Mouse (Mus musculus) bone marrow macrophage, adult 2 months (primary cell): ENCODE measurements at regions not wholly inside any gene's neighbourhood (a gene's known extent, or its start where the extent isn't known, plus 50 kb on each side); places are given as distances from the start of the nearest gene placed in this dataset.

Experiments used
- CTCF ChIP-seq: IDR thresholded peaks from 2 replicates; pipeline ENCODE4 v1.5.1; 2012; ENCODE audit warnings: low read depth, mild to moderate bottlenecking, low read length, moderate library complexity
- POLR2A ChIP-seq: IDR thresholded peaks from 2 replicates; pipeline ENCODE4 v1.6.1; 2012; ENCODE audit warnings: mild to moderate bottlenecking, low read depth, low read length, borderline replicate concordance

- TF ChIP-seq CTCF: no peak
- TF ChIP-seq POLR2A: no peak
These were observed 124.9 kb upstream of the Try4 start for GRCm38 (mm10) chr6:41177152-41177551.
